Mouse (Mus musculus): ENCODE data around the gene Sbno2. TPM values are rescaled to one million over a fixed set of nuclear protein-coding genes. Genes with fewer than 3 reads are reported as not detected.

Sbno2 gene
- polyA plus RNA-seq, 1 experiment from 2014 or later = 14.9 TPM

GRCm38 (mm10) chr10:80136952-80137625 lies 31.7 kb upstream of the Sbno2 start:
- no peak for ATAC-seq
- Histone ChIP-seq H3K9me3 (ENCODE audit: control insufficient read depth, low read length) (no peaks in the 10 kb centered on the region), H3K27ac (ENCODE audit: low read length) (peak overlapping the region; percentile 93), H3K9ac (replicated peaks; ENCODE audit: low read depth, low read length) (peak overlapping the region; percentile 87), H3K4me3 (replicated peaks; ENCODE audit: low read length) (peak overlapping the region; percentile 87), H3K27me3 (replicated peaks; ENCODE audit: control insufficient read depth, insufficient read depth, low read length) (no peaks in the 10 kb centered on the region), H3K4me1 (replicated peaks; ENCODE audit: control insufficient read depth, insufficient read depth, low read length) (peaks cover 43% of the 10 kb centered on the region), H3K36me3 (ENCODE audit: control insufficient read depth, insufficient read depth) (peaks cover 13% of the 10 kb centered on the region; the same call in 1 of the 2 replicates), H3K4me2 (ENCODE audit: low read length) (peak overlapping the region; percentile 93)
- WGBS = 5% methylated on average over 27 of the region's 29 CpGs

- 23% methylated on average over 48 of the region's 49 CpGs for WGBS
- H3K9me3 ChIP-seq (ENCODE audit: control insufficient read depth, low read length) = no peaks in the 10 kb centered on the region
- H3K36me3 ChIP-seq (ENCODE audit: control insufficient read depth, insufficient read depth) = peaks cover 15% of the 10 kb centered on the region; the same call in 1 of the 2 replicates
- no peak for ATAC-seq
- H3K4me1 ChIP-seq (replicated peaks; ENCODE audit: control insufficient read depth, insufficient read depth, low read length) = peaks cover 45% of the 10 kb centered on the region
- H3K4me2 ChIP-seq (ENCODE audit: low read length) = peak overlapping the region; percentile 93
- H3K4me3 ChIP-seq (replicated peaks; ENCODE audit: low read length) = peak overlapping the region; percentile 87
- no peak overlapping the region; the same call in 1 of the 2 replicates for H3K27ac ChIP-seq (ENCODE audit: low read length)
- H3K27me3 ChIP-seq (replicated peaks; ENCODE audit: control insufficient read depth, insufficient read depth, low read length) = no peaks in the 10 kb centered on the region
- peak overlapping the region; percentile 87 for H3K9ac ChIP-seq (replicated peaks; ENCODE audit: low read depth, low read length)
Measured at GRCm38 (mm10) chr10:80136179-80136951, 31.0 kb upstream of the Sbno2 start.

GRCm38 (mm10) chr10:80135641-80136040 lies 30.3 kb upstream of the Sbno2 start:
- WGBS = 97% methylated on average over 1 of the region's 1 CpGs
- Histone ChIP-seq H3K4me2 (ENCODE audit: low read length) (no peak overlapping the region), H3K9ac (replicated peaks; ENCODE audit: low read depth, low read length) (no peak overlapping the region), H3K4me3 (replicated peaks; ENCODE audit: low read length) (no peak overlapping the region), H3K9me3 (ENCODE audit: control insufficient read depth, low read length) (no peaks in the 10 kb centered on the region), H3K4me1 (replicated peaks; ENCODE audit: control insufficient read depth, insufficient read depth, low read length) (peaks cover 39% of the 10 kb centered on the region), H3K27ac (ENCODE audit: low read length) (no peak overlapping the region), H3K27me3 (replicated peaks; ENCODE audit: control insufficient read depth, insufficient read depth, low read length) (no peaks in the 10 kb centered on the region), H3K36me3 (ENCODE audit: control insufficient read depth, insufficient read depth) (peaks cover 18% of the 10 kb centered on the region; the same call in 1 of the 2 replicates)
- ATAC-seq = no peak

- Histone ChIP-seq H3K36me3 (ENCODE audit: control insufficient read depth, insufficient read depth) (peaks cover 21% of the 10 kb centered on the region; the same call in 1 of the 2 replicates), H3K9me3 (ENCODE audit: control insufficient read depth, low read length) (no peaks in the 10 kb centered on the region), H3K9ac (replicated peaks; ENCODE audit: low read depth, low read length) (no peak overlapping the region), H3K27ac (ENCODE audit: low read length) (no peak overlapping the region), H3K4me3 (replicated peaks; ENCODE audit: low read length) (no peak overlapping the region), H3K4me1 (replicated peaks; ENCODE audit: control insufficient read depth, insufficient read depth, low read length) (peaks cover 37% of the 10 kb centered on the region), H3K4me2 (ENCODE audit: low read length) (no peak overlapping the region), H3K27me3 (replicated peaks; ENCODE audit: control insufficient read depth, insufficient read depth, low read length) (no peaks in the 10 kb centered on the region)
- WGBS = 88% methylated on average over 10 of the region's 10 CpGs
- ATAC-seq = no peak
Measured at GRCm38 (mm10) chr10:80135161-80135560, 29.8 kb upstream of the Sbno2 start.

- 89% methylated on average over 9 of the region's 9 CpGs for WGBS
- ATAC-seq = no peak
- peaks cover 37% of the 10 kb centered on the region for H3K4me1 ChIP-seq (replicated peaks; ENCODE audit: control insufficient read depth, insufficient read depth, low read length)
- no peaks in the 10 kb centered on the region for H3K27me3 ChIP-seq (replicated peaks; ENCODE audit: control insufficient read depth, insufficient read depth, low read length)
- no peaks in the 10 kb centered on the region for H3K9me3 ChIP-seq (ENCODE audit: control insufficient read depth, low read length)
- no peak overlapping the region for H3K9ac ChIP-seq (replicated peaks; ENCODE audit: low read depth, low read length)
- H3K4me2 ChIP-seq (ENCODE audit: low read length) = no peak overlapping the region
- H3K4me3 ChIP-seq (replicated peaks; ENCODE audit: low read length) = no peak overlapping the region
- H3K27ac ChIP-seq (ENCODE audit: low read length) = no peak overlapping the region
- H3K36me3 ChIP-seq (ENCODE audit: control insufficient read depth, insufficient read depth) = peaks cover 24% of the 10 kb centered on the region; the same call in 1 of the 2 replicates
Measured at GRCm38 (mm10) chr10:80134421-80134820, 29.1 kb upstream of the Sbno2 start.

GRCm38 (mm10) chr10:80133226-80133849 lies 28.0 kb upstream of the Sbno2 start:
- H3K9ac ChIP-seq (replicated peaks; ENCODE audit: low read depth, low read length) = no peak overlapping the region
- 58% methylated on average over 8 of the region's 8 CpGs for WGBS
- H3K27me3 ChIP-seq (replicated peaks; ENCODE audit: control insufficient read depth, insufficient read depth, low read length) = no peaks in the 10 kb centered on the region
- ATAC-seq = no peak
- no peaks in the 10 kb centered on the region for H3K9me3 ChIP-seq (ENCODE audit: control insufficient read depth, low read length)
- peaks cover 26% of the 10 kb centered on the region for H3K36me3 ChIP-seq (ENCODE audit: control insufficient read depth, insufficient read depth)
- peaks cover 35% of the 10 kb centered on the region for H3K4me1 ChIP-seq (replicated peaks; ENCODE audit: control insufficient read depth, insufficient read depth, low read length)
- H3K4me2 ChIP-seq (ENCODE audit: low read length) = no peak overlapping the region
- no peak overlapping the region for H3K4me3 ChIP-seq (replicated peaks; ENCODE audit: low read length)
- no peak overlapping the region for H3K27ac ChIP-seq (ENCODE audit: low read length)

- H3K9ac ChIP-seq (replicated peaks; ENCODE audit: low read depth, low read length) = 0 out of 2 replicates have a peak overlapping the region, but pooled peaks have one; percentile 18
- H3K27me3 ChIP-seq (replicated peaks; ENCODE audit: control insufficient read depth, insufficient read depth, low read length) = no peaks in the 10 kb centered on the region
- WGBS = 32% methylated on average over 26 of the region's 27 CpGs
- H3K36me3 ChIP-seq (ENCODE audit: control insufficient read depth, insufficient read depth) = peaks cover 35% of the 10 kb centered on the region
- ATAC-seq = 0 out of 2 replicates have a peak, but pooled peaks have one; percentile 13
- no peaks in the 10 kb centered on the region for H3K9me3 ChIP-seq (ENCODE audit: control insufficient read depth, low read length)
- H3K4me2 ChIP-seq (ENCODE audit: low read length) = peak overlapping the region; percentile 28
- H3K4me3 ChIP-seq (replicated peaks; ENCODE audit: low read length) = peak overlapping the region; percentile 12; the same call in 1 of the 2 replicates
- peaks cover 21% of the 10 kb centered on the region for H3K4me1 ChIP-seq (replicated peaks; ENCODE audit: control insufficient read depth, insufficient read depth, low read length)
- no peak overlapping the region for H3K27ac ChIP-seq (ENCODE audit: low read length)
Measured at GRCm38 (mm10) chr10:80131952-80132350, 26.6 kb upstream of the Sbno2 start.

GRCm38 (mm10) chr10:80131316-80131951 lies 26.1 kb upstream of the Sbno2 start:
- H3K27me3 ChIP-seq (replicated peaks; ENCODE audit: control insufficient read depth, insufficient read depth, low read length) = no peaks in the 10 kb centered on the region
- peak; percentile 65 for ATAC-seq
- H3K27ac ChIP-seq (ENCODE audit: low read length) = no peak overlapping the region
- H3K4me1 ChIP-seq (replicated peaks; ENCODE audit: control insufficient read depth, insufficient read depth, low read length) = peaks cover 16% of the 10 kb centered on the region
- peak overlapping the region; percentile 28 for H3K4me2 ChIP-seq (ENCODE audit: low read length)
- peaks cover 36% of the 10 kb centered on the region for H3K36me3 ChIP-seq (ENCODE audit: control insufficient read depth, insufficient read depth)
- 0 out of 2 replicates have a peak overlapping the region, but pooled peaks have one; percentile 18 for H3K9ac ChIP-seq (replicated peaks; ENCODE audit: low read depth, low read length)
- peak overlapping the region; percentile 12; the same call in 1 of the 2 replicates for H3K4me3 ChIP-seq (replicated peaks; ENCODE audit: low read length)
- WGBS = 10% methylated on average over 55 of the region's 55 CpGs
- no peaks in the 10 kb centered on the region for H3K9me3 ChIP-seq (ENCODE audit: control insufficient read depth, low read length)

All from forebrain, embryonic 16.5 days (tissue).